Comparison of ENCODE assay signal across 8 mouse cellular contexts in the genomic region with DNA sequence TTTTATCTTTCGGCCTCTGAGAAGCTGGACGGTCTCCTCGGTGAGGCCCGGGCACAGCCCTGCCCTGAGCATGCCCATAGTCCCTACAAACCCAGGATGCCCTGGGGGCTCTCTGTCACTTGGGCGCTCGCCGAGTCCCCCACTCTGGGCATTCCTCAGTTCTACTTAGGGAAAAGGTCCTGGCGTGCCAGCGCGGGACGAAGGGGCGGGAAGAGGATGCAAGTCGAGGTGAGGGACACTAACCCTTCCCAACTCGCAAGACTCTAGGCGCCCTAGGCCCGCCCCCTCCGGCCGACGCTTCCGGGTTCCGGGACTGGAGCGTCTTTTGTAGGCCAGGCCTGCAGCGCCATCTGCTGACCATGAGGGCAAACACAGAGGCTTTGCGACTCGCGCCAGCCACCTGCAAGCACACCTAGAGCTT. TPM values are rescaled to one million over a fixed set of nuclear protein-coding genes. Genes with fewer than 3 reads are reported as not detected.
DNase-seq lines count a peak whose midpoint lies in the region; ATAC-seq and TF ChIP-seq lines count a peak whose summit lies in the region.

A gene (minus strand): TSS at position 273 of the 421 bp plus-strand sequence.

- peak within 1 kb of the TSS; percentile 79 to 82 for H3K4me3 ChIP-seq in MEL (ENCODE audit: control insufficient read depth in 1 of 2, insufficient read depth in 1 of 2, low read depth in 2 of 2, low read length in 2 of 2)
- peak within 1 kb of the TSS; percentile 89 for H3K4me3 ChIP-seq in cerebellum, adult 2 months (replicated peaks; ENCODE audit: insufficient read depth, low read depth, low read length)
- peak within 1 kb of the TSS; percentile 75 for H3K4me3 ChIP-seq in lung, embryonic 16.5 days (ENCODE audit: low read length)

- H3K36me3 ChIP-seq in MEL (ENCODE audit: control insufficient read depth in 1 of 2, insufficient read depth in 2 of 2, low read length in 2 of 2), result peaks cover 0 to 8% of the 10 kb centered on the region in 2 experiments; a peak in 2 of 4 replicates
- no peaks in the 10 kb centered on the region for H3K36me3 ChIP-seq in lung, embryonic 16.5 days (ENCODE audit: control insufficient read depth, insufficient read depth, low read length)

- H3K4me2 ChIP-seq in lung, embryonic 16.5 days (ENCODE audit: low read depth, low read length), result peak within 1 kb of the TSS; percentile 81

- WGBS in cerebellum, adult 2 months, result 1% methylated on average over 26 of the region's 26 CpGs
- WGBS in lung, embryonic 16.5 days, result 0% methylated on average over 26 of the region's 26 CpGs

- H3K79me2 ChIP-seq in MEL (ENCODE audit: control insufficient read depth, insufficient read depth, low read length, poor library complexity), result peaks cover 9% of the 10 kb centered on the region

- peak; percentile 64 to 100 (median 98) for TF ChIP-seq CTCF in MEL (IDR thresholded peaks at IDR 0.05 in 2 of 3, conservative IDR thresholded peaks at IDR 0.05 in 1 of 3; ENCODE audit: control insufficient read depth in 1 of 3, insufficient read depth in 1 of 3, low read depth in 2 of 3, low read length in 3 of 3, poor library complexity in 1 of 3, severe bottlenecking in 1 of 3)
- peak; percentile 94 for TF ChIP-seq CTCF in cerebellum, adult 2 months (IDR thresholded peaks at IDR 0.05; ENCODE audit: borderline replicate concordance, insufficient read depth, low read depth, low read length)

- 0 out of 4 replicates have a peak, but pooled peaks of 1 of the 2 experiments have one; percentile 26 for TF ChIP-seq EP300 in MEL (IDR thresholded peaks at IDR 0.05; ENCODE audit: low read depth in 1 of 2, low read length in 2 of 2)

- peaks cover 6 to 10% of the 10 kb centered on the region in 2 experiments; a peak in 3 of 4 replicates for H3K4me1 ChIP-seq in MEL (ENCODE audit: control insufficient read depth in 1 of 2, insufficient read depth in 2 of 2, low read length in 2 of 2)
- H3K4me1 ChIP-seq in cerebellum, adult 2 months (ENCODE audit: control insufficient read depth, insufficient read depth, low read length), result peaks cover 4% of the 10 kb centered on the region; the same call in 1 of the 2 replicates
- peaks cover 14% of the 10 kb centered on the region for H3K4me1 ChIP-seq in lung, embryonic 16.5 days (replicated peaks; ENCODE audit: control insufficient read depth, insufficient read depth, low read length)

- H3K9ac ChIP-seq in MEL (ENCODE audit: control insufficient read depth, low read depth, low read length, poor library complexity, severe bottlenecking), result peak within 1 kb of the TSS; percentile 82
- peak within 1 kb of the TSS; percentile 78 for H3K9ac ChIP-seq in lung, embryonic 16.5 days (ENCODE audit: low read length)

- peak; percentile 99 for DNase-seq in MEL (ENCODE audit: low read depth, low spot score)
- peak; percentile 93 to 95 for DNase-seq in cerebellum, adult 2 months
- DNase-seq in forelimb bud, embryonic 11.5 days (ENCODE audit: low read depth, low spot score), result peak; percentile 90
- peak; percentile 83 for DNase-seq in layer of hippocampus, adult 9-10 months (ENCODE audit: low spot score)
- DNase-seq in ovary, postnatal 10 days (ENCODE audit: low spot score), result peak; percentile 90
- DNase-seq in thymus, postnatal 10 days (ENCODE audit: low spot score in 2 of 2), result peak; percentile 92 to 98

- H3K9me3 ChIP-seq in MEL (replicated peaks; ENCODE audit: insufficient read depth, low read length), result no peaks in the 10 kb centered on the region
- no peaks in the 10 kb centered on the region for H3K9me3 ChIP-seq in lung, embryonic 16.5 days (ENCODE audit: control insufficient read depth, low read length)

- peak; percentile 70 to 92 for TF ChIP-seq POLR2A in MEL (IDR thresholded peaks at IDR 0.05; ENCODE audit: control insufficient read depth in 1 of 2, insufficient read depth in 1 of 2, low read depth in 1 of 2, low read length in 2 of 2, poor library complexity in 1 of 2)
- peak; percentile 62; the same call in 1 of the 2 replicates for TF ChIP-seq POLR2A in cerebellum, adult 2 months (IDR thresholded peaks at IDR 0.05; ENCODE audit: borderline replicate concordance, insufficient read depth, low read length)

- H3K27ac ChIP-seq in MEL (ENCODE audit: control insufficient read depth, low read depth, low read length), result peak within 1 kb of the TSS; percentile 54
- H3K27ac ChIP-seq in cerebellum, adult 2 months (ENCODE audit: insufficient read depth, low read length), result peak within 1 kb of the TSS; percentile 53
- H3K27ac ChIP-seq in lung, embryonic 16.5 days (ENCODE audit: low read length), result peak within 1 kb of the TSS; percentile 72

- no peaks in the 10 kb centered on the region for H3K27me3 ChIP-seq in MEL (ENCODE audit: control insufficient read depth in 1 of 2, insufficient read depth in 2 of 2, low read length in 2 of 2)
- H3K27me3 ChIP-seq in cerebellum, adult 2 months (ENCODE audit: control insufficient read depth, insufficient read depth, low read length), result no peaks in the 10 kb centered on the region
- H3K27me3 ChIP-seq in lung, embryonic 16.5 days (ENCODE audit: control insufficient read depth, insufficient read depth, low read depth, low read length), result no peaks in the 10 kb centered on the region

- peak; percentile 97 to 98 for ATAC-seq in hematopoietic stem cell, adult 5-6 weeks (replicated peaks in 1 of 2; ENCODE audit: insufficient read depth in 1 of 2, low FRiP score in 2 of 2, low TSS enrichment in 1 of 2, low read depth in 1 of 2, poor library complexity in 2 of 2, severe bottlenecking in 2 of 2)
- ATAC-seq in lung, embryonic 16.5 days (ENCODE audit: low read depth), result peak; percentile 96

- TF ChIP-seq RAD21 in MEL (IDR thresholded peaks at IDR 0.05; ENCODE audit: low read depth, low read length), result peak; percentile 99

TF ChIP-seq in MEL, 35 proteins besides CTCF, POLR2A, EP300 and RAD21:
- no peak for TF ChIP-seq KAT2A (conservative IDR thresholded peaks at IDR 0.05; ENCODE audit: low read depth, low read length)
- TF ChIP-seq TCF12 (IDR thresholded peaks at IDR 0.05; ENCODE audit: low read depth, low read length), result peak; percentile 45; the same call in 1 of the 2 replicates
- TF ChIP-seq JUND (IDR thresholded peaks at IDR 0.05; ENCODE audit: low read depth, low read length), result no peak
- peak; percentile 95 for TF ChIP-seq SMC3 (IDR thresholded peaks at IDR 0.05; ENCODE audit: low read depth, low read length)
- peak; percentile 12; the same call in 1 of the 2 replicates for TF ChIP-seq ZNF384 (IDR thresholded peaks at IDR 0.05; ENCODE audit: low read depth, low read length)
- TF ChIP-seq NELFE (IDR thresholded peaks at IDR 0.05; ENCODE audit: low read depth, low read length), result peak; percentile 82
- peak; percentile 73; the same call in 1 of the 2 replicates for TF ChIP-seq POLR2AphosphoS2 (IDR thresholded peaks at IDR 0.05; ENCODE audit: low read length)
- peak; percentile 91 for TF ChIP-seq TBP (IDR thresholded peaks at IDR 0.05; ENCODE audit: low read depth, low read length)
- TF ChIP-seq BHLHE40 (IDR thresholded peaks at IDR 0.05; ENCODE audit: borderline replicate concordance, low read depth, low read length), result 0 out of 2 replicates have a peak, but pooled peaks have one; percentile 25
- TF ChIP-seq MYC (IDR thresholded peaks at IDR 0.05; ENCODE audit: low read depth, low read length), result peak; percentile 54
- TF ChIP-seq ELF1 (IDR thresholded peaks at IDR 0.05; ENCODE audit: low read depth, low read length), result peak; percentile 100
- TF ChIP-seq MXI1 (IDR thresholded peaks at IDR 0.05; ENCODE audit: low read depth, low read length), result peak; percentile 53; the same call in 1 of the 2 replicates
- no peak for TF ChIP-seq MAZ (IDR thresholded peaks at IDR 0.05; ENCODE audit: low read depth, low read length)
- peak; percentile 14; the same call in 1 of the 2 replicates for TF ChIP-seq MAX (IDR thresholded peaks at IDR 0.05; ENCODE audit: low read length)
- TF ChIP-seq ZC3H11A (IDR thresholded peaks at IDR 0.05; ENCODE audit: low read depth, low read length), result peak; percentile 94
- peak; percentile 89 for TF ChIP-seq SIN3A (IDR thresholded peaks at IDR 0.05; ENCODE audit: low read length)
- TF ChIP-seq HCFC1 (IDR thresholded peaks at IDR 0.05; ENCODE audit: low read depth, low read length), result peak; percentile 82
- peak; percentile 56 for TF ChIP-seq ZMIZ1 (IDR thresholded peaks at IDR 0.05; ENCODE audit: low read depth, low read length)
- no peak for TF ChIP-seq GATA1 (IDR thresholded peaks at IDR 0.05; ENCODE audit: low read depth, low read length)
- TF ChIP-seq NRF1 (IDR thresholded peaks at IDR 0.05; ENCODE audit: insufficient read depth, low read depth, low read length, poor library complexity, severe bottlenecking), result peak; percentile 35; the same call in 1 of the 2 replicates
- no peak; the same call in 1 of the 2 replicates for TF ChIP-seq E2F4 (IDR thresholded peaks at IDR 0.05; ENCODE audit: borderline replicate concordance, low read depth, low read length)
- no peak for TF ChIP-seq ZKSCAN1 (IDR thresholded peaks at IDR 0.05; ENCODE audit: low read depth, low read length)

RNA-seq across cellular contexts. Expression of the gene that starts here (rescaled TPM):
- total RNA-seq in MEL (2012; rRNA removed), result 21.1 and 25.6 TPM in 2 replicates
- polyA plus RNA-seq in MEL (2012; ENCODE audit: insufficient read depth in 1 of 2, insufficient read length in 2 of 2, low read depth in 1 of 2, low replicate concordance in 2 of 2, missing spikeins in 1 of 2), result 10 to 100 TPM in 1 of 2 experiments, not detected in 1; 30.0 TPM
- 20.9 and 21.2 TPM in 2 replicates for polyA plus RNA-seq in cerebellum, adult 2 months (2012; rRNA removed)
- total RNA-seq in hematopoietic stem cell, adult 5-6 weeks (2017), result 15.2 and 21.4 TPM in 2 replicates
- 13.2 and 14.0 TPM in 2 replicates for polyA plus RNA-seq in lung, embryonic 16.5 days (2015; fragmentation: Nextera tagmentation; extraction: Ambion mirVana)

Comparison
In these comparisons a context has a peak if more than half of its experiments do, and no peak if none do; other contexts are left out.
1. Peak in every context shown above with its lines: DNase-seq, ATAC-seq, H3K4me3 ChIP-seq and H3K27ac ChIP-seq.